Mouse (Mus musculus) spleen, adult 2 months (tissue): ENCODE results near the gene Gm37240.

ENCODE experiments used
- CTCF ChIP-seq: fragments of 200-500 bp; IDR thresholded peaks from 2 replicates; pipeline ENCODE4 v1.5.1; 2011; ENCODE audit warnings: mild to moderate bottlenecking, inconsistent platforms; ENCODE audit not compliant: insufficient read depth, insufficient read length, insufficient replicate concordance; ENCODE audit errors: extremely low read depth
- POLR2A ChIP-seq: fragments of 200-500 bp; IDR thresholded peaks from 2 replicates; pipeline ENCODE4 v1.6.1; 2011; ENCODE audit warnings: low read depth, low read length, inconsistent platforms

GRCm38 (mm10) chr3:84703083-84703810 is 1184.1 kb downstream of the Gm37240 start:
- TF ChIP-seq POLR2A, result no peak
- TF ChIP-seq CTCF, result no peak
